Mouse (Mus musculus) small intestine, adult 2 months (tissue): ENCODE data around the gene Tmem269.

Experiments
- CTCF ChIP-seq: fragments of 200-500 bp; IDR thresholded peaks from 2 replicates; pipeline ENCODE4 v1.5.1; 2012; ENCODE audit warnings: low read depth, mild to moderate bottlenecking, control low read depth, inconsistent platforms, low read length, moderate library complexity, mixed read lengths; ENCODE audit not compliant: insufficient replicate concordance, insufficient read length; ENCODE audit errors: extremely low read depth
- POLR2A ChIP-seq: fragments of 200-500 bp; IDR thresholded peaks from 2 replicates; pipeline ENCODE4 v1.6.1; 2012; ENCODE audit warnings: low read depth, mild to moderate bottlenecking, control low read depth, inconsistent platforms, low read length, moderate library complexity

GRCm38 (mm10) chr4:119216667-119217066 lies 1.4 kb downstream of the Tmem269 start:
- TF ChIP-seq CTCF (no peak), POLR2A (no peak)
